Comparison of ENCODE assay signal across 20 mouse cellular contexts in genomic region chr2:151991446-151991845, GRCm38 (mm10). TPM values are rescaled to one million over a fixed set of nuclear protein-coding genes. Genes with fewer than 3 reads are reported as not detected.
DNase-seq lines count a peak whose midpoint lies in the region; ATAC-seq and TF ChIP-seq lines count a peak whose summit lies in the region.
"Had no signal": no experiment of that assay in that cellular context is flagged by ENCODE, and none has a peak within 500 bp of the region (broad histone marks: within the 10 kb centered on the region; RNA-seq: fewer than 3 reads in every experiment).

No protein-coding gene starts in this region.

- 55% methylated on average over 5 of the region's 5 CpGs for WGBS in midbrain, embryonic 10.5 days
- WGBS in midbrain, embryonic 16.5 days: 36% methylated on average over 5 of the region's 5 CpGs
- WGBS in hindbrain, embryonic 10.5 days: 35% methylated on average over 5 of the region's 5 CpGs
- 23% methylated on average over 5 of the region's 5 CpGs for WGBS in midbrain, embryonic 13.5 days

- no peaks in the 10 kb centered on the region for H3K36me3 ChIP-seq in midbrain, embryonic 10.5 days
- H3K36me3 ChIP-seq in midbrain, embryonic 16.5 days (ENCODE audit: control insufficient read depth, insufficient read depth, low read length): no peaks in the 10 kb centered on the region
- H3K36me3 ChIP-seq in hindbrain, embryonic 10.5 days: no peaks in the 10 kb centered on the region
- no peaks in the 10 kb centered on the region for H3K36me3 ChIP-seq in midbrain, embryonic 13.5 days
- H3K36me3 ChIP-seq: heart, embryonic 15.5 days; limb, embryonic 12.5 days; liver, embryonic 13.5 days; stomach, embryonic 15.5 days had no signal

- H3K4me2 ChIP-seq in midbrain, embryonic 16.5 days (ENCODE audit: low read length): no peak overlapping the region
- H3K4me2 ChIP-seq in midbrain, embryonic 13.5 days (replicated peaks): no peak overlapping the region
- H3K4me2 ChIP-seq: heart, embryonic 15.5 days; limb, embryonic 12.5 days; liver, embryonic 13.5 days; stomach, embryonic 15.5 days had no signal

- no peak for TF ChIP-seq CTCF in brain, embryonic 14.5 days (IDR thresholded peaks at IDR 0.05; ENCODE audit: borderline replicate concordance, extremely low read depth, insufficient read depth, insufficient read length)

- H3K9me3 ChIP-seq in midbrain, embryonic 10.5 days (replicated peaks): no peaks in the 10 kb centered on the region
- no peaks in the 10 kb centered on the region for H3K9me3 ChIP-seq in midbrain, embryonic 16.5 days (replicated peaks; ENCODE audit: control insufficient read depth, low read length, poor library complexity, severe bottlenecking)
- H3K9me3 ChIP-seq in hindbrain, embryonic 10.5 days: no peaks in the 10 kb centered on the region
- no peaks in the 10 kb centered on the region for H3K9me3 ChIP-seq in midbrain, embryonic 13.5 days
- H3K9me3 ChIP-seq: heart, embryonic 15.5 days; limb, embryonic 12.5 days; liver, embryonic 13.5 days; stomach, embryonic 15.5 days had no signal

- TF ChIP-seq POLR2A in brain, embryonic 14.5 days (IDR thresholded peaks at IDR 0.05; ENCODE audit: borderline replicate concordance, extremely low read depth, insufficient read depth, insufficient read length, poor library complexity, severe bottlenecking): no peak

- H3K9ac ChIP-seq in midbrain, embryonic 16.5 days (ENCODE audit: low read depth, low read length): no peak overlapping the region
- H3K9ac ChIP-seq in midbrain, embryonic 13.5 days (replicated peaks): no peak overlapping the region
- H3K9ac ChIP-seq: heart, embryonic 15.5 days; liver, embryonic 13.5 days; stomach, embryonic 15.5 days had no signal

- H3K27me3 ChIP-seq in midbrain, embryonic 10.5 days (ENCODE audit: low read depth, poor library complexity, severe bottlenecking): peaks cover 39% of the 10 kb centered on the region
- peaks cover 10% of the 10 kb centered on the region for H3K27me3 ChIP-seq in midbrain, embryonic 16.5 days (ENCODE audit: control insufficient read depth, insufficient read depth, low read depth, low read length)
- H3K27me3 ChIP-seq in hindbrain, embryonic 10.5 days (ENCODE audit: insufficient read depth, poor library complexity, severe bottlenecking): peaks cover 34% of the 10 kb centered on the region
- H3K27me3 ChIP-seq in midbrain, embryonic 13.5 days: peaks cover 27% of the 10 kb centered on the region
- H3K27me3 ChIP-seq: Patski had no signal

- peak overlapping the region; percentile 73 for H3K27ac ChIP-seq in midbrain, embryonic 10.5 days (replicated peaks)
- H3K27ac ChIP-seq in midbrain, embryonic 16.5 days (ENCODE audit: low read length): no peak overlapping the region
- peak overlapping the region; percentile 77 for H3K27ac ChIP-seq in hindbrain, embryonic 10.5 days
- H3K27ac ChIP-seq in midbrain, embryonic 13.5 days: peak overlapping the region; percentile 57
- H3K27ac ChIP-seq: heart, adult 2 months; heart, embryonic 15.5 days; layer of hippocampus, adult 2 months; limb, embryonic 12.5 days; liver, embryonic 13.5 days; stomach, embryonic 15.5 days had no signal

- H3K4me3 ChIP-seq in midbrain, embryonic 10.5 days: no peak overlapping the region
- H3K4me3 ChIP-seq in midbrain, embryonic 16.5 days (ENCODE audit: low read depth, low read length): no peak overlapping the region
- H3K4me3 ChIP-seq in hindbrain, embryonic 10.5 days: no peak overlapping the region
- H3K4me3 ChIP-seq in midbrain, embryonic 13.5 days (replicated peaks): no peak overlapping the region
- H3K4me3 ChIP-seq: erythroblast, embryonic 14.5 days; heart, adult 2 months; heart, embryonic 15.5 days; layer of hippocampus, adult 2 months; limb, embryonic 12.5 days; liver, embryonic 13.5 days; stomach, embryonic 15.5 days had no signal

- peaks cover 28% of the 10 kb centered on the region for H3K4me1 ChIP-seq in midbrain, embryonic 10.5 days
- H3K4me1 ChIP-seq in midbrain, embryonic 16.5 days (ENCODE audit: control insufficient read depth, insufficient read depth, low read length): no peaks in the 10 kb centered on the region
- peaks cover 44% of the 10 kb centered on the region for H3K4me1 ChIP-seq in hindbrain, embryonic 10.5 days (replicated peaks)
- H3K4me1 ChIP-seq in midbrain, embryonic 13.5 days (replicated peaks): peaks cover 25% of the 10 kb centered on the region

- ATAC-seq in midbrain, embryonic 16.5 days: no peak
- ATAC-seq in midbrain, embryonic 13.5 days: peak; percentile 66
- ATAC-seq: Patski had no signal

- no peak for DNase-seq in midbrain, embryonic 10.5 days (ENCODE audit: low spot score)
- DNase-seq in brain, embryonic 14.5 days (ENCODE audit: low read depth): peak; percentile 56
- DNase-seq in hindbrain, embryonic 10.5 days (ENCODE audit: low spot score): no peak
- DNase-seq in T-cell, adult 2 months (ENCODE audit: low spot score): no peak
- no peak for DNase-seq in embryo, embryonic 10.5 days (ENCODE audit: low spot score)
- DNase-seq: B cell, adult 2 months; heart, adult 2 months; kidney, adult 11 months; kidney, postnatal 10 days; liver, embryonic 13.5 days; spleen, adult 18-20 months; thymus, adult 2 months had no signal

RNA-seq across cellular contexts. Expression of gene Slc52a3, which starts 4.9 kb away (rescaled TPM):
- 0.81 and 0.87 TPM in 2 replicates for polyA plus RNA-seq in midbrain, embryonic 10.5 days (2016; fragmentation: Nextera tagmentation; extraction: Ambion mirVana)
- polyA plus RNA-seq in midbrain, embryonic 16.5 days (2015; fragmentation: Nextera tagmentation; extraction: Ambion mirVana): 1.0 and 1.4 TPM in 2 replicates
- 0.95 and 1.4 TPM in 2 replicates for polyA plus RNA-seq in brain, embryonic 14.5 days (2012; rRNA removed)
- polyA plus RNA-seq in hindbrain, embryonic 10.5 days (2016; fragmentation: Nextera tagmentation; extraction: Ambion mirVana): 0.90 and 1.3 TPM in 2 replicates
- 0.55 and 0.99 TPM in 2 replicates for polyA plus RNA-seq in midbrain, embryonic 13.5 days (2015; fragmentation: Nextera tagmentation; extraction: Ambion mirVana)

RNA-seq across cellular contexts. Expression of gene Fam110a, which starts 11.4 kb away (rescaled TPM):
- 79.8 and 108 TPM in 2 replicates for polyA plus RNA-seq in midbrain, embryonic 10.5 days (2016; fragmentation: Nextera tagmentation; extraction: Ambion mirVana)
- polyA plus RNA-seq in midbrain, embryonic 16.5 days (2015; fragmentation: Nextera tagmentation; extraction: Ambion mirVana): 57.5 and 59.1 TPM in 2 replicates
- 40.1 and 41.2 TPM in 2 replicates for polyA plus RNA-seq in brain, embryonic 14.5 days (2012; rRNA removed)
- 99.4 and 149 TPM in 2 replicates for polyA plus RNA-seq in hindbrain, embryonic 10.5 days (2016; fragmentation: Nextera tagmentation; extraction: Ambion mirVana)
- 97.0 and 97.3 TPM in 2 replicates for polyA plus RNA-seq in midbrain, embryonic 13.5 days (2015; fragmentation: Nextera tagmentation; extraction: Ambion mirVana)
